Mouse (Mus musculus): Measurements from ENCODE around the gene Eif2ak4. TPM values are rescaled to one million over a fixed set of nuclear protein-coding genes. Genes with fewer than 3 reads are reported as not detected.

Eif2ak4 gene
- total and polyA plus RNA-seq, 3 experiments = 16.1 to 22.3 (median 18.1) TPM

DNA sequence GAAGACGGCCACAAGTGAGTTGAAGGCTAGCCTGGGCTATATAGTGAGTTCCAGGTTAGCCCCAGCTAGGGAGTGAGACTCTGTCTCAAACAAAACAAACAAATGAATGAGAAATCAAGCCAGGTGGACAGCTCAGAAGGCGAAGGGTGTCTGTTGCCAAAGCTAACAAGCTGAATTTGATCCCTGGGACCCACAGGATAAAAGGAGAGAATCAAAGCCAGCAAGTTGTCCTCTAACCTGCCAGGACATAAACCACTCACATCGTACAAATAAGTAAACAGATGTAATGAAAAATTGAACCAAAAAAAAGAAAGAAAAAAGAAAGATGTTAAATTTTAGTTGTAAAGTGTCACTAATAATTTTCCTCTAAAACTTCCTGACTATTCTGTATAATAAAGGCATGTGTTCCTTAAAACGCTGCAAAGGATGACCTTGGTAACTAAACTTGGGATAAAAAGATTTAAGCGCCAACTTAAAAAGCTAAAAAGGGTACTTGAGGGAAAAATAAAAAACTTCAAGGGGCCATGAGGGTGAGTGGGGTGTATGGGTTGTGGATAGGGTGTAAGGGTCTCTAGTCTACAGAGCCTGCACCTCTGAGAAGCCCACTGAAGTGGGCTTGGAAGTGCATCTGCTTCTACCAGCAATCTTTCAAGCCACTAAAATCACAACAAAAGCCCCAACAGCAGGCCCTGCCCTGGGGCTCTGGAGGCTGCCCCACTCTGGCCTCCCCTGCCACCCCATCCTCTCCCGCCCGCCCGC is 121.4 kb downstream of the Eif2ak4 start:
- TF ChIP-seq USF1 (IDR thresholded peaks at IDR 0.05; ENCODE audit: low read depth, low read length) (no peak), HCFC1 (IDR thresholded peaks at IDR 0.05; ENCODE audit: low read depth, low read length) (no peak), POLR2AphosphoS2 (IDR thresholded peaks at IDR 0.05; ENCODE audit: low read depth, low read length) (no peak), UBTF (IDR thresholded peaks at IDR 0.05; ENCODE audit: low read depth, low read length) (no peak), PAX5 (IDR thresholded peaks at IDR 0.05; ENCODE audit: low read length) (no peak), MAZ (IDR thresholded peaks at IDR 0.05; ENCODE audit: low read depth, low read length) (no peak), MEF2A (IDR thresholded peaks at IDR 0.05; ENCODE audit: borderline replicate concordance, low read depth, low read length) (no peak), RAD21 (IDR thresholded peaks at IDR 0.05; ENCODE audit: low read depth, low read length) (no peak), MAFK (IDR thresholded peaks at IDR 0.05; ENCODE audit: insufficient replicate concordance, low read length) (no peak), POLR2A (IDR thresholded peaks at IDR 0.05; ENCODE audit: low read depth, low read length) (no peak), ETS1 (conservative IDR thresholded peaks at IDR 0.05; ENCODE audit: low read depth, low read length) (no peak), SMC3 (IDR thresholded peaks at IDR 0.05; ENCODE audit: low read depth, low read length) (no peak)
- H3K27ac ChIP-seq (ENCODE audit: insufficient read depth, low read depth) = no peak overlapping the region
- H3K4me1 ChIP-seq (ENCODE audit: control insufficient read depth in 1 of 2, insufficient read depth in 2 of 2) = peaks cover 5 to 22% of the 10 kb centered on the region in 2 experiments; a peak in 3 of 4 replicates
- no peaks in the 10 kb centered on the region for H3K9me3 ChIP-seq (replicated peaks; ENCODE audit: low read length)
- no peak overlapping the region for H3K9ac ChIP-seq (ENCODE audit: insufficient read depth, low read depth)
- dilution Hi-C loops (cut with MboI; ENCODE audit: extremely low pct_ligation_motif_present, extremely low pct_unique_long_range_greater_than_20kb, low sequenced_read_pairs) (no loop called here), in situ Hi-C loops (cut with MboI; ENCODE audit: low pct_ligation_motif_present, low pct_unique_long_range_greater_than_20kb, low sequenced_read_pairs) (no loop called here)
- H3K36me3 ChIP-seq (replicated peaks in 1 of 2; ENCODE audit: control insufficient read depth in 1 of 2, insufficient read depth in 1 of 2, low read length in 1 of 2) = no peaks in the 10 kb centered on the region
- no peaks in the 10 kb centered on the region for H3K79me2 ChIP-seq (replicated peaks; ENCODE audit: control insufficient read depth, extremely low read depth, insufficient read depth, poor library complexity, severe bottlenecking)
- peaks cover 5% of the 10 kb centered on the region for H3K27me3 ChIP-seq (replicated peaks)
- H3K4me3 ChIP-seq (replicated peaks in 1 of 3; ENCODE audit: low read depth in 2 of 3, low read length in 2 of 3, poor library complexity in 1 of 3) = no peak overlapping the region
- DNase-seq (ENCODE audit: extremely low read depth) = no peak
- no peak overlapping the region for H3K4me2 ChIP-seq (ENCODE audit: insufficient read depth, low read depth, poor library complexity, severe bottlenecking)

DNA sequence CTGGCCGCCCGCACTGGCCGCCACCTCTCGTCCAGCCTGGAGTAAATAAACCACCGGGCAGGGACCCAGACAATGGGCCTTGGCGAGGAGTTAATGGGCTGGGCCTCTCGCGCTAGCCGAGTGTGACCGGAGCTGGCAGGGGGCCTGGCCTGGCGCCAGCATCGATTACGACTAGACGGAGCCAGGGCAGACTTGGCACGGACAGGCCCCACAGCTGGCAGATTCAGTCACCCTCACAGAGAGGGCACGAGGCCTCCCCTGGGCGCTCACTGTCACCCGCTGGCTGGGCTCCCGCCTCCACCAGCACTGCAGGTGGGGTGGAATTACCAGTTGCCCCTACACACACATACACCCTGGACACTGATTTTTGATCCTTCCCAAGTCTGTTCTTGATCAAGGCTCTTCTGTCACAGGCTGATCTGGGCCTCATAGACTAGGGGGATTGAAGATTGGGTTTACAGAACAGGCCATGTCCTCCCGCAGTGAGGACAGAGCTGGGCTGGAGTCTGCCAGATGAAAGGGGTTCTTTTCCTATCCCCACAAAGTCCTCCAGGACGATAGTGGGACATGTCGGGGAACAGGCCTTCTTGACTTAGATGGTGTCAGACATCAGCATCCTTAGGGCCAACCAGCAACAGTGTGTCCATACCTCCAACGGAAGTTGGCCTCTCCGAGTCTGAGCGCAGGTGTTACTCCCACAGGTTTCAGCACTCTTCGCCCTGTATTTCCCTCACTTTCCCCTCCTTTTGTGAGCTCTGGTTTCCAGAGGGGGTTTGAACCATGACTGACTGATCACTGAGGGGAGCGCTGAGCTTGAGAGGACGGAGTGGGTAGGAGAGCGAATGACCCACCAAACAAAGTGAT is 122.3 kb downstream of the Eif2ak4 start:
- dilution Hi-C loops (cut with MboI; ENCODE audit: extremely low pct_ligation_motif_present, extremely low pct_unique_long_range_greater_than_20kb, low sequenced_read_pairs) = no loop called here
- no peak for DNase-seq (ENCODE audit: extremely low read depth)
- Histone ChIP-seq H3K36me3 (replicated peaks in 1 of 2; ENCODE audit: control insufficient read depth in 1 of 2, insufficient read depth in 1 of 2, low read length in 1 of 2) (no peaks in the 10 kb centered on the region), H3K4me3 (replicated peaks in 1 of 3; ENCODE audit: low read depth in 2 of 3, low read length in 2 of 3, poor library complexity in 1 of 3) (no peak overlapping the region), H3K4me1 (ENCODE audit: control insufficient read depth in 1 of 2, insufficient read depth in 2 of 2) (peaks cover 5 to 22% of the 10 kb centered on the region in 2 experiments; a peak in 3 of 4 replicates), H3K27me3 (replicated peaks) (peaks cover under 1% of the 10 kb centered on the region), H3K79me2 (replicated peaks; ENCODE audit: control insufficient read depth, extremely low read depth, insufficient read depth, poor library complexity, severe bottlenecking) (no peaks in the 10 kb centered on the region), H3K9me3 (replicated peaks; ENCODE audit: low read length) (no peaks in the 10 kb centered on the region), H3K27ac (ENCODE audit: insufficient read depth, low read depth) (no peak overlapping the region), H3K4me2 (ENCODE audit: insufficient read depth, low read depth, poor library complexity, severe bottlenecking) (no peak overlapping the region), H3K9ac (ENCODE audit: insufficient read depth, low read depth) (no peak overlapping the region)
- in situ Hi-C loops (cut with MboI; ENCODE audit: low pct_ligation_motif_present, low pct_unique_long_range_greater_than_20kb, low sequenced_read_pairs) = no loop called here
- no peak for TF ChIP-seq SIN3A (IDR thresholded peaks at IDR 0.05; ENCODE audit: low read length)
- no peak for TF ChIP-seq BHLHE40 (IDR thresholded peaks at IDR 0.05; ENCODE audit: low read depth, low read length)
- no peak for TF ChIP-seq NELFE (IDR thresholded peaks at IDR 0.05; ENCODE audit: low read depth, low read length)
- no peak for TF ChIP-seq ETS1 (conservative IDR thresholded peaks at IDR 0.05; ENCODE audit: low read depth, low read length)
- no peak for TF ChIP-seq KAT2A (IDR thresholded peaks at IDR 0.05; ENCODE audit: insufficient replicate concordance, low read length)
- TF ChIP-seq NRF1 (IDR thresholded peaks at IDR 0.05; ENCODE audit: low read depth, low read length) = no peak
- TF ChIP-seq EP300 (IDR thresholded peaks at IDR 0.05; ENCODE audit: low read length) = no peak
